Mouse (Mus musculus): ENCODE results near the gene Mars.

DNA sequence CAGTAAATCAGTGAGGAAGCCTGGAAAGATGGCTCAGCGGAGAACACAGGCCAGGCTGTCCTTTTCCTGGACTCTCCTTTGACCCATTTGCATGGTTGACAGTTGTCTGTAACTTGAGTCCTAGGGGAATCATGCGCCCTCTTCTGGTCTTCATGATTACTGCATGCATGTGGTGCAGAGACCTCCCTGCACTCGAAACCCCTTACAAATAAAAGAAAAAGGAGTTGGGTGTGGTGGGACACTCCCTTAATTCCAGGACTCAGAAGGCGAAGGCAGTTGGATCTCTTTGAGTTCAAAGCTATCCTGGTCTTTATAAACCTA, 730 bp upstream of the Mars start:
- TF ChIP-seq CTCF (IDR thresholded peaks at IDR 0.05; ENCODE audit: low read depth, low read length) (peak; percentile 94), GATA1 (IDR thresholded peaks at IDR 0.05; ENCODE audit: borderline replicate concordance, low read length) (no peak), POLR2AphosphoS5 (IDR thresholded peaks at IDR 0.05; ENCODE audit: insufficient replicate concordance, low read depth, low read length) (no peak)

Data from G1E (cell line).